Mouse (Mus musculus) c-Kit-negative CD71-positive TER-119-positive erythroid progenitor cells, embryonic 14.5 days (primary cell): ENCODE data around the gene Zfp523.

Source experiments
- DNase-seq: peaks from one replicate; pipeline ENCODE4 v3.0.0-alpha.2; 2013; ENCODE audit warnings: low read depth, low spot score

Zfp523 gene

GRCm38 (mm10) chr17:28176775-28177539 lies at the start of gene Zfp523:
Gene Zfp523, plus strand, starts transcription at chr17:28177129.
- peak; percentile 48 for DNase-seq

- no peak for DNase-seq
These were observed 47.1 kb upstream of the Zfp523 start for GRCm38 (mm10) chr17:28129796-28130195.

- DNase-seq = no peak
These were observed 46.4 kb upstream of the Zfp523 start for GRCm38 (mm10) chr17:28130391-28131125.

GRCm38 (mm10) chr17:28131156-28131555 lies 45.8 kb upstream of the Zfp523 start:
- DNase-seq = no peak

- DNase-seq = no peak
These were observed 43.7 kb upstream of the Zfp523 start for GRCm38 (mm10) chr17:28133193-28133592.

- DNase-seq = no peak
These were observed 41.4 kb upstream of the Zfp523 start for GRCm38 (mm10) chr17:28135496-28135895.

- no peak for DNase-seq
These were observed 40.7 kb upstream of the Zfp523 start for GRCm38 (mm10) chr17:28136266-28136665.

- no peak for DNase-seq
These were observed 38.9 kb upstream of the Zfp523 start for GRCm38 (mm10) chr17:28138013-28138412.

- DNase-seq = no peak
These were observed 38.2 kb upstream of the Zfp523 start for GRCm38 (mm10) chr17:28138685-28139084.

GRCm38 (mm10) chr17:28140431-28141204 lies 36.3 kb upstream of the Zfp523 start:
- no peak for DNase-seq

- no peak for DNase-seq
These were observed 35.7 kb upstream of the Zfp523 start for GRCm38 (mm10) chr17:28141205-28141650.

GRCm38 (mm10) chr17:28141771-28142699 lies 34.9 kb upstream of the Zfp523 start, which contains the start of gene Scube3:
Gene Scube3, plus strand, starts transcription at chr17:28142141.
- DNase-seq = no peak

GRCm38 (mm10) chr17:28142700-28143610 lies 34.0 kb upstream of the Zfp523 start:
- no peak for DNase-seq

GRCm38 (mm10) chr17:28143751-28144150 lies 33.2 kb upstream of the Zfp523 start:
- DNase-seq = no peak

- no peak for DNase-seq
These were observed 32.7 kb upstream of the Zfp523 start for GRCm38 (mm10) chr17:28144241-28144640.

GRCm38 (mm10) chr17:28148288-28148687 lies 28.6 kb upstream of the Zfp523 start:
- DNase-seq = no peak

- no peak for DNase-seq
These were observed 27.2 kb upstream of the Zfp523 start for GRCm38 (mm10) chr17:28149734-28150133.

- DNase-seq = no peak
These were observed 26.5 kb upstream of the Zfp523 start for GRCm38 (mm10) chr17:28150456-28150855.

GRCm38 (mm10) chr17:28153095-28153494 lies 23.8 kb upstream of the Zfp523 start:
- no peak for DNase-seq

GRCm38 (mm10) chr17:28154970-28155369 lies 22.0 kb upstream of the Zfp523 start:
- DNase-seq = no peak
